Mouse (Mus musculus) cerebellum, adult 9-10 months (tissue): ENCODE measurements at regions not wholly inside any gene's neighbourhood (a gene's known extent, or its start where the extent isn't known, plus 50 kb on each side); places are given as distances from the start of the nearest gene placed in this dataset.
"Not testable (repeated sequence)": the region's sequence is repeated elsewhere in the genome, so short reads cannot be mapped to it uniquely, and the experiment has no call there.

Source experiments
- DNase-seq: peaks from one replicate; pipeline ENCODE4 v3.0.0; 2022

DNA sequence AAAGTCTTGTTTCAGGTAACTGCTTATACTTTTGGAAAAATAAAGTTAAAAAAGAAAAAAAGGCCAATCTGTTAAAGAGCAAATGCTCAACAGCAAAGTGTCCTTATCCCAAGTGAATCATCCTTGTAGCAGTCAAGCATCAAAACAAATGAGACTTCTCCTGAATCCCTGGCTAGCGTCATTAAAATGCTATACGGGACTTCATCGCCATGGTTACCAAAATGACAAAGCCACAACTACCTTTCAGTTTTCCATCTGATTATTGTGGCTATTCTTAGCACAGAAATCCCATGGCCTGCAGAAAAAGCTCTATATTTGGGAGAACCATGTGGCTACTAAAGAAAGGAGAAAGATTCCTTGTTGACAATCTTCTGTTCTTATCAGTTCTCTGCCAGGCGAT is 322.7 kb downstream of the Arl4a start:
- DNase-seq, result no peak

- no peak for DNase-seq
These were observed 323.5 kb downstream of the Arl4a start for GRCm38 (mm10) chr12:39714169-39714794.

GRCm38 (mm10) chr12:39711807-39712206 is 326.0 kb downstream of the Arl4a start:
- no peak for DNase-seq

GRCm38 (mm10) chr12:39709850-39710249 is 328.0 kb downstream of the Arl4a start:
- no peak for DNase-seq

GRCm38 (mm10) chr12:39697182-39697581 is 340.6 kb downstream of the Arl4a start:
- no peak for DNase-seq

DNA sequence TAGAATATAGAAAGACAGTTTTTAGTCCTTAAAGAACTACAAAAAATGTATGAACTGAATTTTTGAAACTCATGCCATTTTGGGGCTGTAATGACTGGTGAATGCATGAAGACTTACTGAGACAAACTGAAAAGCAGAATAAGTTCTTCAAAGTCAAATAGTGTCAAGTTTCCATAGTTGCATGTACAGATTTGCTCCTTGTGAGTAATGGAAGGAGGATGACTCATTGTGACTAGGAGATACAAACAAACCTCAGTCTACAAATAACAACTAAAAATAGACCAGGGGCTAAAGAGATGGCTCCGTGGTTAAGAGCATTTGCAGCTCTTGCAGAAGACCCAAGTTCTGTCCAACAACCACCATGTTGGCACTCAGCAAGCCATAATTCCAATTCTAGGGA is 342.5 kb downstream of the Arl4a start:
- no peak for DNase-seq

- no peak for DNase-seq
These were observed 345.8 kb downstream of the Arl4a start for GRCm38 (mm10) chr12:39692043-39692442.

DNA sequence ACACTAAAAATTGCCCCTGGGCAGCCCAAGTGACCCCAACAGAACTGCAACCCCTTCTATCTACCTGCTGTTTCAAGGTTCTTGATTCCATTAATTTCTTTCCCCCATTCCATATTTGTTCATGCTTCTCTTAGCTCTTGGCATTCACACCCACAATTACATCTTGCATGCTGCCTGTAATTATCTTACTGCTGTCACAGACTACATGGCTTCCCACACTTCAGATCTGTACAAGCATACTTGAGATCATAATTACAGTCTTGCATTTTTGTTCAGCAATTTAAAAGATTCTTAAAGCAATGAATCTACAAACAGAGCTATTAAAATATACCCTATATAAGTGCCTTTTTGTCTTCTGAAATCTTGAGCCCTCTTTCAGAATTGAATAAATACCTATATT is 352.4 kb downstream of the Arl4a start:
- DNase-seq, result no peak

DNA sequence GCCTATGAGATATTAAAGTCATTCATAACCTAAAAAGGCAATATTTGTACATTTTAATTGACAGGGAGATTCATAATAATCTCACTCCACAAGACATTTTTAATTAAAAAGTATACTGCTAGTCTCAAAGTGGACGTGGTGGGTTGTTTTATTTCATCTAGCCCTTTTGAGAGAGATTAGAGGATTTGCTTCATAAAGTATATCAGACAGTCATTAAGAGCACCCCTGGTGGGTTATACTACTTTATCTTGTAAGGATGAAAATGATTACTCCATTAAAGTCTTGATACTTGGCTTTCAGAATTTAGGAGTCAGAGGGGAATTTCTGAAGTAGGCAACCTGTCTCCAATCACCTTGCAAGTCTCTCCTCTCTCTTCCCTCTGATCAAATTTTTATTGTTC is 355.7 kb downstream of the Arl4a start:
- DNase-seq, result no peak

DNA sequence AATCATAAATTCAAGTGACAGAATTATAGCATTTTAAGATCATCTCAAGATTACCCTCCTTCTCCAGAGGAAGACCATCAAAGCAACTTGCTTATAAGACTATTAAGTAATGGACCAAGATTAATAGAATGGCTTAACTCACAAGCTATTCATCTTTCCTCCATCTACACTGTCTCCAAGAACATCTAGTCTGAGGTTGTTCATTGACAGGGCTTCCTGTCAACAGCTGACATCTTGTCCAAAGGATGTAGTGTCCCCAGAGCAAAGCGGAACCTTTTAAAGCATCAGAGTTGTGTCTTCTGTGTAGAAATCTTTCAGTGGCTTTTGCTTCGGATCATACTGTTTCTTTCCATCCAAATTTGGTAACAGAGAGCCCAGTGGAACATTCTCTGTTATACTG is 362.2 kb downstream of the Arl4a start:
- DNase-seq, result no peak

- no peak for DNase-seq
These were observed 370.1 kb downstream of the Arl4a start for GRCm38 (mm10) chr12:39667701-39668100.

- peak; percentile 28 for DNase-seq
These were observed 372.4 kb downstream of the Arl4a start for GRCm38 (mm10) chr12:39665448-39665847.

GRCm38 (mm10) chr12:39660420-39660819 is 377.4 kb downstream of the Arl4a start:
- no peak for DNase-seq

DNA sequence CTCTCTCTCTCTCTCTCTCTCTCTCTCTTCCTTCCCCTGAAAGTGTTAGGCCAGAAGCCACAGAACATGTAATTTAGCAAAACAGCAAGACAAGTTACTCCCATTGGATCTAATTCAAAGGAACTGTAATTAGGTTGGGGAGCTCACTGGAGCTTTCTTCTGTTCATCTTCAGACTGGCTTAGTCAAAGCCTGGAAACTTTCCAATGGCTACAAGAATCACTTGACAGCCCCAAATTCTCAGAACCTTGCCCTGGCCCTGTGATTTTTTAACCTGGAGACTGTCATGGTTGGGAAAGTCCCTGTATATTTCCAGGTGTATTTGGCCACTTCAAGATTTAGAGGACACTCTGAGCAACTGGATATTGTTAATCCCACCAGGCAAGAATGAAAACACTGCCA is 381.2 kb downstream of the Arl4a start:
- DNase-seq, result no peak

GRCm38 (mm10) chr12:39648952-39649351 is 388.9 kb downstream of the Arl4a start:
- no peak for DNase-seq

DNA sequence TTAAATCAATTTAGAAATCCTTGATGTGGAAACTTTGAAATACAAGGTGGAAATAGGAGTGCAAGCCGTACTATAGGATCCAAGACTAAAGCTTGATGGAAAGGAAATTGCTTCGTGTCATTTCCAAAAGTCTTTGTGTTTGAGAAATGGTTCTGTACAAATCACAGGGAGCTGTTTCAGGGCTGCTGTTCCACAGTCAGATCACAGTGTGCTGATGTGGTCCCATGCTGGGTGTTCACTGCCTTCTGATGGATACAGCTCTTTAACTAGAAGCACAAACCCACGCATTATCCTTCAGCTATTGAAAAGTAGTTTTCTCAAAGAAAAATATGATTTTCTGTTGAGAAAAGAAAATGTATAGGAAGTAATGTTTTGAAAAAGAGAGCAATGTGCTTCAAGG is 391.3 kb downstream of the Arl4a start:
- no peak for DNase-seq

GRCm38 (mm10) chr12:39645581-39645980 is 392.2 kb downstream of the Arl4a start:
- no peak for DNase-seq

GRCm38 (mm10) chr12:39639246-39639645 is 398.6 kb downstream of the Arl4a start:
- DNase-seq, result no peak

DNA sequence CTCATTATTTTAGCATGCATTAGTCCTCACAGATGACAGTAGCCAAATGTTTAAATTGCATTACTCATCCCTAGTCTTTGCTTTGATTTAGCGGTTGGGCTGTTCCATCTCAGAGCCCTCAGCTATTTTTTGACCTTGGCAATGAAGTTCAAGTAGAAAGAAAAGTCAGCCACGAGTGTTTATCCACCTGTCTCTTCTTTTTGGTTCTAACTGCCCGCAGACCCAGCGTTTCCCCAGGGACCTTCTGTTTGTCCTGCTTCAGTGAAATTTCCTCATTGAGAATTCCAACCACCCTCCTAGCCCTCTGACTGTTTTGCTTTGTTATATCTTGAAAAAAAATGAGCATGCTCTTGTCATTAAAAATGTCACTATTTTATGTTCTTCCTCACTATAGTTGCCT is 403.5 kb downstream of the Arl4a start:
- DNase-seq, result no peak

DNA sequence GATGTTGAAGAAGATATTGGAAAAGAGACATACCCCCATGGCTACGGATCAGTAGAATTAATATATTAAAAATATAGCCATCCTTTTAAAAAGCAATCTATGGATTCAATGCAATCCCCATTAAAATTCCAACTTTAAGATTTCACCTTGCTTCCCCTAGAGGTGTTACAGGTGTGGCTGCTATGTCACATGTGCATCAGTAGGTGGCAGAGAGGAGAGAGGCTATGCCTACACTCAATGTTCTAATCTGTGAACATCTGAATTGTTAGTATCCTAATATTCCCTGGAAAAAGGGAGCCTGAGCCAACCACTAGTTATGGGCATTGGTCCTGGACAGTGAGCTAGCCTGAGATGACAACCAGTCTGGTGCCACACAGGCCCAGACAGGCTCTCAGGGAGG is 416.6 kb downstream of the Arl4a start:
- no peak for DNase-seq

GRCm38 (mm10) chr12:39605289-39605688 is 432.5 kb downstream of the Arl4a start:
- no peak for DNase-seq

- no peak for DNase-seq
These were observed 433.1 kb downstream of the Arl4a start for GRCm38 (mm10) chr12:39604723-39605122.

DNA sequence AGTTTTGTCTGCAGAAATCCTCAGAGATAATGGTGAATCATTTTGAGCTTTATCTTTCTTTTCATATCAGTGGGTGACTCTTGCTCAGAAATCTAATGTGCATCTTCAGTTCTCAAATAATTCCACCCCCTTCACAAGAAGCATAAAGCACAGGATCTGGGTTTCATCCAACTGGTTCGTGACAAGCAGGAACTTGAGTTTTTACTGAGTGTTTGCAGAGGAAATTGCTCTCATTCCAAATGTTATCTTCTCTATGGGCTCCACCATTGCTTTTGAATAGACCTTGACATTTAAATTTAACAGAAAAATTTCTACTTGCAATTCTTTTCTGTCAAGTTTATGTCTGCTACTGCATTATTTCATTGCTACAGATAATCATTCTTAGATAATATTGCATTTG is 443.1 kb downstream of the Arl4a start:
- DNase-seq, result no peak

DNA sequence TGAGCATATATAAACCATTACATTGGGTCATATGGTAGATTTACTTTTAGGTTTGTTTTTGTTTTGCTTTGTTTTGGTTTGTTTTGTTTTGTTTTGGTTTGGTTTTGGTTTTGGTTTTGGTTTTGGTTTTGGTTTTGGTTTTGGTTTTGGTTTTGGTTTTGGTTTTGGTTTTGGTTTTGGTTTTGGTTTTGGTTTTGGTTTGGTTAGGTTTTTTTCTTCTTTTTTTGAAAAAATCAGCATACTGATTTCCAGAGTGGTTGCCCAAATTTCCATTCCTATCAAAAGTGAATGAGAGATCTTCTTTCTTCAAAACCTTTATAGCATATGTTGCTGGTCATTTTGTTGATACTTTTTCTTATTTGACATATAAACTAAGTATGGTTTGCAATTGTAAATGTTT is 444.0 kb downstream of the Arl4a start:
- not testable (repeated sequence) for DNase-seq

- DNase-seq, result no peak
These were observed 450.5 kb downstream of the Arl4a start for GRCm38 (mm10) chr12:39587204-39587909.
